Mouse (Mus musculus) embryonic fibroblast, embryonic 13.5 days (primary cell): Measurements from ENCODE around the gene Tmem88.

Experiments used
- CTCF ChIP-seq: IDR thresholded peaks from 2 replicates; pipeline ENCODE4 v1.5.1; 2011; ENCODE audit warnings: mild to moderate bottlenecking, control low read depth, low read length, moderate library complexity, borderline replicate concordance; ENCODE audit not compliant: insufficient read depth
- POLR2A ChIP-seq: IDR thresholded peaks from 2 replicates; pipeline ENCODE4 v1.6.1; 2011; ENCODE audit warnings: low read depth, mild to moderate bottlenecking, control low read depth, low read length, moderate library complexity

DNA sequence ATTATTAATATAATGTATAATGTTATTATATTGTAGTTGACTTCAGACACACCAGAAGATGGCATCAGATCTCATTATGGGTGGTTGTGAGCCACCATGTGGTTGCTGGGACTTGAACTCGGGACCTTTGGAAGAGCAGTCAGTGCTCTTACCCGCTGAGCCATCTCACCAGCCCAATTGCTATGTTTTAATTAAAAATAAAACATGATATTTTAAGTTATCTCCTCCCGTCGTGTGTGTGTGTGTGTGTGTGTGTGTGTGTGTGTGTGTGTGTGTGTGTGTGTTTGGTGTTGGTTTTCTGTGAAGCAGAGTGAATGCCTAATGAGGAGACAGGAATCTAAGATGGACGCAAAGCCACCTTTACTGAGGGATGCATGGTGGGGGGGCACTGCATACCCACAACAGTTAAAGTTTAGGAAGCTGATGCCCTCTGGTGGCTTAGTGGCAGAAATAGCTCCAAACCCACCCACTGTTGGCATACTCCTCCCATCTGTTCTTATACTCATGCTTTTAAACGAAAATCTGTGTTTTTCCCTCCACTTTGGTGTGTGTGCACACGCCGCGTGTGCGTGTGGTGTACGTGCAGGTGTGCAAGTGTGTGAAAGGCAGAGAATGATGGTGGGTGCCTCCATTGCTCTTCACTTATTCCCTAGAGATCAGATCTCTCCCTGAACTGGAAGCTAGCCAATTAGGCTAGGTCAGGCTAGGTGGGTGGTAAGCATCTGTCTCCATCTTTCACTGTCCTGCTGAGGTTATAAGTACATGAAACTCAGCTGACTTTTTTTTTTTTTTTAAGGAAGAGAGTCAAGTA is 34.0 kb upstream of the Tmem88 start:
- TF ChIP-seq CTCF (peak; percentile 21; the same call in 1 of the 2 replicates), POLR2A (no peak)
